11 mouse cellular contexts compared by ENCODE assay signal in the genomic region with DNA sequence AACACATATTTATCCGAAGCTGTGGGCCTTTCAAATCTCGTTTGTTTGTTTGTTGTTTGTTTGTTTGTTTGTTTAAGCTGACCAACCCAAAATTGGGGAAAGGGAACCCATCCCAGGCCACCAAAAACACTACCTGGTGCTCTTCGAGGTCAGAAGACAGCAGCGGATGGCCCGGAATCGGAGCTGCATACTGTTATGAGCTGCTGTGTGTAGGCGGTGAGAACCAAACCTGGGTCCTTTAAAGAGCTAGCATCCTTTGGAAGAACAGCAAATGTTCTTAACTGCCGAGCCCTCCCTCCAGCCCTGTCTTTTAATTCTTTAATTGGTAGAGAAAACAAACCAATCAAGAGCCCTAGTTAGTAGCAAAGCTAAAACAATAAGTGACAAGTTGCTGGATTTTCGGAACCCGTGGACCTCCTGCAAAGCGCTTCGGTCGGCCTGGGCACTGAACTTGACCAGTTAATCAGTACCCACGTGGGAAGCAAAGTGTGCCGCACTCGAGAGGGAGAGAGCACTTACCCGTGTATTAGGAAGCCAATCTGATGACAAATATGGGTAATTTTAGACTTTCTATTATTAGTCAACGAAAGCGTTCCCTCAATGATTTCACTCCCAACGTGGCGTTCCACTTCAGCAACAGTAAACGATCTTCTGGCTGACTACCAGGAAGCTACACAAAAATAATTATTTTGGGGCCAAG. TPM values are rescaled to one million over a fixed set of nuclear protein-coding genes. Genes with fewer than 3 reads are reported as not detected.
DNase-seq lines count a peak whose midpoint lies in the region; ATAC-seq and TF ChIP-seq lines count a peak whose summit lies in the region.
"Had no signal": no experiment of that assay in that cellular context is flagged by ENCODE, and none has a peak within 500 bp of the region (broad histone marks: within the 10 kb centered on the region; RNA-seq: fewer than 3 reads in every experiment).

No protein-coding gene starts in this region.

- no peak overlapping the region for H3K9ac ChIP-seq in intestine, embryonic 15.5 days
- H3K9ac ChIP-seq in intestine, embryonic 16.5 days (ENCODE audit: low read depth, low read length): no peak overlapping the region
- no peak overlapping the region; the same call in 1 of the 2 replicates for H3K9ac ChIP-seq in heart, postnatal 0 days (replicated peaks; ENCODE audit: low read depth, low read length)
- no peak overlapping the region for H3K9ac ChIP-seq in lung, postnatal 0 days (replicated peaks; ENCODE audit: low read depth)
- no peak overlapping the region for H3K9ac ChIP-seq in neural tube, embryonic 15.5 days (replicated peaks)
- H3K9ac ChIP-seq: forebrain, embryonic 12.5 days; limb, embryonic 15.5 days had no signal

- no peak overlapping the region for H3K27ac ChIP-seq in intestine, embryonic 15.5 days
- H3K27ac ChIP-seq in intestine, embryonic 16.5 days (ENCODE audit: low read length): no peak overlapping the region
- H3K27ac ChIP-seq in bone marrow, adult 2 months (ENCODE audit: control insufficient read depth, insufficient read depth, low read depth, low read length, poor library complexity): peak overlapping the region; percentile 45
- peak overlapping the region; percentile 90 for H3K27ac ChIP-seq in heart, postnatal 0 days (ENCODE audit: low read depth)
- peak overlapping the region; percentile 79 for H3K27ac ChIP-seq in lung, postnatal 0 days (ENCODE audit: low read length)
- H3K27ac ChIP-seq in neural tube, embryonic 15.5 days (replicated peaks): no peak overlapping the region
- H3K27ac ChIP-seq: hindbrain, postnatal 0 days; limb, embryonic 15.5 days had no signal

- no peak overlapping the region for H3K4me3 ChIP-seq in intestine, embryonic 15.5 days (replicated peaks)
- no peak overlapping the region for H3K4me3 ChIP-seq in intestine, embryonic 16.5 days (ENCODE audit: low read length)
- no peak overlapping the region for H3K4me3 ChIP-seq in bone marrow, adult 2 months (replicated peaks; ENCODE audit: control insufficient read depth, low read depth, low read length)
- H3K4me3 ChIP-seq in heart, postnatal 0 days (ENCODE audit: low read depth, low read length): no peak overlapping the region
- no peak overlapping the region for H3K4me3 ChIP-seq in lung, postnatal 0 days (ENCODE audit: low read depth, low read length)
- no peak overlapping the region for H3K4me3 ChIP-seq in neural tube, embryonic 15.5 days (replicated peaks)
- H3K4me3 ChIP-seq: forebrain, embryonic 12.5 days; limb, embryonic 15.5 days had no signal

- 65% methylated on average over 22 of the region's 22 CpGs for WGBS in intestine, embryonic 15.5 days
- 63% methylated on average over 22 of the region's 22 CpGs for WGBS in intestine, embryonic 16.5 days
- 64% methylated on average over 22 of the region's 22 CpGs for WGBS in bone marrow, adult 2 months
- 33% methylated on average over 22 of the region's 22 CpGs for WGBS in heart, postnatal 0 days
- 41% methylated on average over 22 of the region's 22 CpGs for WGBS in lung, postnatal 0 days
- 79% methylated on average over 22 of the region's 22 CpGs for WGBS in neural tube, embryonic 15.5 days

- no peak for ATAC-seq in intestine, embryonic 15.5 days
- ATAC-seq in intestine, embryonic 16.5 days: no peak
- ATAC-seq in heart, postnatal 0 days (ENCODE audit: insufficient read depth, low read depth): peak; percentile 87
- ATAC-seq in lung, postnatal 0 days: peak; percentile 80
- no peak for ATAC-seq in neural tube, embryonic 15.5 days (ENCODE audit: low FRiP score)
- ATAC-seq: hindbrain, postnatal 0 days had no signal

- H3K27me3 ChIP-seq in intestine, embryonic 15.5 days (replicated peaks): no peaks in the 10 kb centered on the region
- no peaks in the 10 kb centered on the region for H3K27me3 ChIP-seq in intestine, embryonic 16.5 days (replicated peaks; ENCODE audit: control insufficient read depth, insufficient read depth, low read length)
- no peaks in the 10 kb centered on the region for H3K27me3 ChIP-seq in heart, postnatal 0 days (ENCODE audit: control insufficient read depth, insufficient read depth, low read length)
- H3K27me3 ChIP-seq in lung, postnatal 0 days (replicated peaks; ENCODE audit: insufficient read depth, low read length): no peaks in the 10 kb centered on the region
- H3K27me3 ChIP-seq in neural tube, embryonic 15.5 days (replicated peaks): no peaks in the 10 kb centered on the region
- H3K27me3 ChIP-seq: forebrain, embryonic 12.5 days; limb, embryonic 15.5 days had no signal

- 0 out of 2 replicates have a peak overlapping the region, but pooled peaks have one; percentile 4 for H3K4me2 ChIP-seq in intestine, embryonic 15.5 days (replicated peaks)
- no peak overlapping the region for H3K4me2 ChIP-seq in intestine, embryonic 16.5 days (ENCODE audit: low read depth, low read length)
- peak overlapping the region; percentile 28 for H3K4me2 ChIP-seq in heart, postnatal 0 days (ENCODE audit: low read depth, low read length)
- H3K4me2 ChIP-seq in lung, postnatal 0 days (replicated peaks; ENCODE audit: low read depth, low read length): peak overlapping the region; percentile 23; the same call in 1 of the 2 replicates
- H3K4me2 ChIP-seq in neural tube, embryonic 15.5 days: no peak overlapping the region
- H3K4me2 ChIP-seq: forebrain, embryonic 12.5 days; limb, embryonic 15.5 days had no signal

- TF ChIP-seq EP300 in heart, postnatal 0 days (IDR thresholded peaks at IDR 0.05; ENCODE audit: low read depth): 0 out of 2 replicates have a peak, but pooled peaks have one; percentile 49
- peak; percentile 85 for TF ChIP-seq EP300 in lung, postnatal 0 days (IDR thresholded peaks at IDR 0.05)

- no peak for TF ChIP-seq CTCF in bone marrow, adult 2 months (IDR thresholded peaks at IDR 0.05; ENCODE audit: control insufficient read depth, insufficient read depth, low read length)
- no peak for TF ChIP-seq CTCF in heart, postnatal 0 days (IDR thresholded peaks at IDR 0.05; ENCODE audit: low read depth)
- no peak for TF ChIP-seq CTCF in lung, postnatal 0 days (IDR thresholded peaks at IDR 0.05)

- no peaks in the 10 kb centered on the region for H3K36me3 ChIP-seq in intestine, embryonic 15.5 days
- H3K36me3 ChIP-seq in intestine, embryonic 16.5 days (ENCODE audit: control insufficient read depth, insufficient read depth, low read length): no peaks in the 10 kb centered on the region
- no peaks in the 10 kb centered on the region for H3K36me3 ChIP-seq in heart, postnatal 0 days (replicated peaks; ENCODE audit: control insufficient read depth, insufficient read depth, low read length)
- H3K36me3 ChIP-seq in lung, postnatal 0 days (ENCODE audit: insufficient read depth, low read length): no peaks in the 10 kb centered on the region
- no peaks in the 10 kb centered on the region for H3K36me3 ChIP-seq in neural tube, embryonic 15.5 days
- H3K36me3 ChIP-seq: forebrain, embryonic 12.5 days; limb, embryonic 15.5 days had no signal

- TF ChIP-seq POLR2A in bone marrow, adult 2 months (IDR thresholded peaks at IDR 0.05; ENCODE audit: borderline replicate concordance, control insufficient read depth, low read depth, low read length): no peak

- DNase-seq in heart, postnatal 0 days (ENCODE audit: low spot score): peak; percentile 92
- DNase-seq in lung, postnatal 0 days (ENCODE audit: low spot score): peak; percentile 93
- no peak for DNase-seq in adrenal gland, postnatal 14 days
- no peak for DNase-seq in neural tube, embryonic 10.5 days (ENCODE audit: extremely low spot score, low spot score)

- H3K4me1 ChIP-seq in intestine, embryonic 15.5 days (replicated peaks): peaks cover 9% of the 10 kb centered on the region; the same call in 1 of the 2 replicates
- H3K4me1 ChIP-seq in intestine, embryonic 16.5 days (ENCODE audit: control insufficient read depth, insufficient read depth, low read length): peaks cover 3% of the 10 kb centered on the region; the same call in 1 of the 2 replicates
- H3K4me1 ChIP-seq in bone marrow, adult 2 months (ENCODE audit: control insufficient read depth, insufficient read depth, low read length): peaks cover 4% of the 10 kb centered on the region; the same call in 1 of the 2 replicates
- H3K4me1 ChIP-seq in heart, postnatal 0 days (ENCODE audit: control insufficient read depth, insufficient read depth): peaks cover 24% of the 10 kb centered on the region
- H3K4me1 ChIP-seq in lung, postnatal 0 days (ENCODE audit: insufficient read depth, low read depth, low read length): no peaks in the 10 kb centered on the region; the same call in 1 of the 2 replicates
- H3K4me1 ChIP-seq in neural tube, embryonic 15.5 days: peaks cover 18% of the 10 kb centered on the region

- no peaks in the 10 kb centered on the region for H3K9me3 ChIP-seq in intestine, embryonic 15.5 days
- no peaks in the 10 kb centered on the region for H3K9me3 ChIP-seq in intestine, embryonic 16.5 days (ENCODE audit: control insufficient read depth, low read length)
- no peaks in the 10 kb centered on the region for H3K9me3 ChIP-seq in heart, postnatal 0 days (replicated peaks; ENCODE audit: control insufficient read depth, low read length)
- H3K9me3 ChIP-seq in lung, postnatal 0 days (ENCODE audit: low read length): no peaks in the 10 kb centered on the region
- no peaks in the 10 kb centered on the region for H3K9me3 ChIP-seq in neural tube, embryonic 15.5 days (replicated peaks)
- H3K9me3 ChIP-seq: forebrain, embryonic 12.5 days; limb, embryonic 15.5 days had no signal

RNA-seq across cellular contexts. Expression of gene Ina, which starts 45.1 kb away (rescaled TPM):
- 13.9 and 14.5 TPM in 2 replicates for polyA plus RNA-seq in intestine, embryonic 15.5 days (2015; fragmentation: Nextera tagmentation; extraction: Ambion mirVana)
- 5.6 and 7.9 TPM in 2 replicates for polyA plus RNA-seq in intestine, embryonic 16.5 days (2015; fragmentation: Nextera tagmentation; extraction: Ambion mirVana)
- not detected in 2 replicates for polyA plus RNA-seq in bone marrow, adult 2 months (2011; ENCODE audit: insufficient read depth, insufficient read length, low replicate concordance, missing spikeins)
- not detected in 2 replicates for total RNA-seq in heart, postnatal 0 days (2014; rRNA removed; ENCODE audit: low replicate concordance)
- not detected in 2 replicates for polyA plus RNA-seq in heart, postnatal 0 days (2015; fragmentation: Nextera tagmentation; extraction: Ambion mirVana)
- 0.04 and 0.08 TPM in 2 replicates for polyA plus RNA-seq in lung, postnatal 0 days (2015; fragmentation: Nextera tagmentation; extraction: Ambion mirVana)
- total RNA-seq in adrenal gland, postnatal 14 days (2021): 7.5 and 9.6 TPM in 2 replicates
- polyA plus RNA-seq in neural tube, embryonic 15.5 days (2015; fragmentation: Nextera tagmentation; extraction: Ambion mirVana): 385 and 491 TPM in 2 replicates

RNA-seq across cellular contexts. Expression of gene Nt5c2, which starts 45.5 kb away (rescaled TPM):
- polyA plus RNA-seq in intestine, embryonic 15.5 days (2015; fragmentation: Nextera tagmentation; extraction: Ambion mirVana): 48.4 and 49.1 TPM in 2 replicates
- 37.6 and 45.3 TPM in 2 replicates for polyA plus RNA-seq in intestine, embryonic 16.5 days (2015; fragmentation: Nextera tagmentation; extraction: Ambion mirVana)
- 21.9 and 39.2 TPM in 2 replicates for polyA plus RNA-seq in bone marrow, adult 2 months (2011; ENCODE audit: insufficient read depth, insufficient read length, low replicate concordance, missing spikeins)
- total RNA-seq in heart, postnatal 0 days (2014; rRNA removed; ENCODE audit: low replicate concordance): 33.9 and 48.1 TPM in 2 replicates
- 92.7 and 111 TPM in 2 replicates for polyA plus RNA-seq in heart, postnatal 0 days (2015; fragmentation: Nextera tagmentation; extraction: Ambion mirVana)
- 45.3 and 45.5 TPM in 2 replicates for polyA plus RNA-seq in lung, postnatal 0 days (2015; fragmentation: Nextera tagmentation; extraction: Ambion mirVana)
- 79.8 and 82.3 TPM in 2 replicates for total RNA-seq in adrenal gland, postnatal 14 days (2021)
- 72.1 and 78.5 TPM in 2 replicates for polyA plus RNA-seq in neural tube, embryonic 15.5 days (2015; fragmentation: Nextera tagmentation; extraction: Ambion mirVana)

Comparison
In these comparisons a context has a peak if more than half of its experiments do, and no peak if none do; other contexts are left out.
1. H3K4me2 ChIP-seq: peak in intestine, embryonic 15.5 days (single experiment), heart, postnatal 0 days (single experiment) and lung, postnatal 0 days (single experiment); none in intestine, embryonic 16.5 days (single experiment) and neural tube, embryonic 15.5 days (single experiment).
2. ATAC-seq: peak in heart, postnatal 0 days (single experiment) and lung, postnatal 0 days (single experiment); none in intestine, embryonic 15.5 days (single experiment), intestine, embryonic 16.5 days (single experiment) and neural tube, embryonic 15.5 days (single experiment).
3. H3K27ac ChIP-seq: peak in bone marrow, adult 2 months (single experiment), heart, postnatal 0 days (single experiment) and lung, postnatal 0 days (single experiment); none in intestine, embryonic 15.5 days (single experiment), intestine, embryonic 16.5 days (single experiment) and neural tube, embryonic 15.5 days (single experiment).
4. DNase-seq: peak in heart, postnatal 0 days (single experiment) and lung, postnatal 0 days (single experiment); none in adrenal gland, postnatal 14 days (single experiment) and neural tube, embryonic 10.5 days (single experiment).
5. RNA of gene Ina, which starts 45.1 kb away (polyA plus RNA-seq): 385 to 491 TPM in neural tube, embryonic 15.5 days; 13.9 to 14.5 TPM in intestine, embryonic 15.5 days, 5.6 to 7.9 TPM in intestine, embryonic 16.5 days, 0.04 to 0.08 TPM in lung, postnatal 0 days, not detected in heart, postnatal 0 days and not detected in bone marrow, adult 2 months; every median in the first group is over 10 times any median in the second.